Mouse (Mus musculus) thymus, postnatal 14 days (tissue): ENCODE data around the gene Cnot10.

Experiments used
- DNase-seq: peaks from one replicate; pipeline ENCODE4 v3.0.0; 2021

Cnot10 gene

GRCm38 (mm10) chr9:114639839-114640646 lies at the start of gene Cnot10:
Gene Cnot10, minus strand, starts transcription at chr9:114640184.
- DNase-seq: peak; percentile 99

- no peak for DNase-seq
These were observed 49.0 kb upstream of the Cnot10 start for GRCm38 (mm10) chr9:114688953-114689407.

- peak; percentile 99 for DNase-seq
These were observed 48.4 kb upstream of the Cnot10 start, which contains the start of gene Dync1li1 for GRCm38 (mm10) chr9:114688252-114688952. Gene Dync1li1, plus strand, starts transcription at chr9:114688790.

- no peak for DNase-seq
These were observed 47.7 kb upstream of the Cnot10 start for GRCm38 (mm10) chr9:114687639-114688038.

- DNase-seq: no peak
These were observed 46.3 kb upstream of the Cnot10 start for GRCm38 (mm10) chr9:114686245-114686644.

- DNase-seq: no peak
These were observed 42.2 kb upstream of the Cnot10 start for GRCm38 (mm10) chr9:114682193-114682592.

- DNase-seq: no peak
These were observed 40.5 kb upstream of the Cnot10 start for GRCm38 (mm10) chr9:114680531-114680930.

GRCm38 (mm10) chr9:114679944-114680343 lies 40.0 kb upstream of the Cnot10 start:
- no peak for DNase-seq

- no peak for DNase-seq
These were observed 38.6 kb upstream of the Cnot10 start for GRCm38 (mm10) chr9:114678576-114678975.

- no peak for DNase-seq
These were observed 33.6 kb upstream of the Cnot10 start for GRCm38 (mm10) chr9:114673626-114674025.

- DNase-seq: no peak
These were observed 32.9 kb upstream of the Cnot10 start for GRCm38 (mm10) chr9:114672703-114673561.

- no peak for DNase-seq
These were observed 32.0 kb upstream of the Cnot10 start for GRCm38 (mm10) chr9:114671946-114672345.

GRCm38 (mm10) chr9:114669011-114669410 lies 29.0 kb upstream of the Cnot10 start:
- DNase-seq: no peak

GRCm38 (mm10) chr9:114668047-114668446 lies 28.1 kb upstream of the Cnot10 start:
- no peak for DNase-seq

GRCm38 (mm10) chr9:114666858-114667257 lies 26.9 kb upstream of the Cnot10 start:
- no peak for DNase-seq

- DNase-seq: no peak
These were observed 23.8 kb upstream of the Cnot10 start for GRCm38 (mm10) chr9:114663782-114664181.

- no peak for DNase-seq
These were observed 22.0 kb upstream of the Cnot10 start for GRCm38 (mm10) chr9:114661991-114662390.

- DNase-seq: no peak
These were observed 21.0 kb upstream of the Cnot10 start for GRCm38 (mm10) chr9:114660983-114661382.

GRCm38 (mm10) chr9:114660506-114660905 lies 20.5 kb upstream of the Cnot10 start:
- no peak for DNase-seq

GRCm38 (mm10) chr9:114656701-114657100 lies 16.7 kb upstream of the Cnot10 start:
- no peak for DNase-seq

GRCm38 (mm10) chr9:114655356-114655755 lies 15.4 kb upstream of the Cnot10 start:
- no peak for DNase-seq

- peak; percentile 19 for DNase-seq
These were observed 11.1 kb upstream of the Cnot10 start for GRCm38 (mm10) chr9:114650938-114651634.
